Mouse (Mus musculus): ENCODE measurements around the gene Rasl10a. TPM values are rescaled to one million over a fixed set of nuclear protein-coding genes. Genes with fewer than 3 reads are reported as not detected.

Gene Rasl10a
- polyA plus RNA-seq, 1 experiment from 2014 or later: 0.70 TPM

- WGBS: 83% methylated on average over 14 of the region's 14 CpGs
- H3K27me3 ChIP-seq (replicated peaks): peaks cover 43% of the 10 kb centered on the region
These were observed 3.8 kb upstream of the Rasl10a start for GRCm38 (mm10) chr11:5054151-5054550.

DNA sequence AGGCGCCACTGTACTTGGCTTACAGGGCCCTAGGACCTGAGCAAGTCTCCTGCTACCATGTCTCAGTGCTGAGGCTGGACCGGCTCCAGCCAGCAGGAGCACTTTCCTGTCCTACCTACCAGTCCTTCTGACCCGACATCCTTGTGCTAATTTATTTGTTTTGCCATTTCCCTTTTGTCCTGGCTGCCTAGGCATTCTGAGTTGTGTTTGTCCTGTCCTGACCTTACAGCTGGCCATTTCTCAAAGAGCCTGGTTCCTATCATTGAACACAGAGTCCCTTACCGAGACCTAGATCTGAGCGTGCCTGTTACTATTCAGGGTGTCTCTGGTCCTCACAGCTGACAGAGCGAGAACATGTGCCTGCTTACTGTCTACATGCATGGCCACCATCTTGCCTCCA lies 3.1 kb upstream of the Rasl10a start:
- no peak for ATAC-seq (ENCODE audit: insufficient number of reproducible peaks, low FRiP score)
- Histone ChIP-seq H3K9me3 (replicated peaks) (no peaks in the 10 kb centered on the region), H3K4me2 (no peak overlapping the region), H3K9ac (no peak overlapping the region), H3K4me3 (no peak overlapping the region), H3K36me3 (no peaks in the 10 kb centered on the region), H3K27ac (ENCODE audit: poor library complexity, severe bottlenecking) (no peak overlapping the region), H3K27me3 (replicated peaks) (peaks cover 50% of the 10 kb centered on the region), H3K4me1 (replicated peaks) (peaks cover 27% of the 10 kb centered on the region)
- WGBS: 47% methylated on average over 6 of the region's 6 CpGs

More at GRCm38 (mm10) chr11:5054151-5054550, 3.8 kb upstream of the Rasl10a start:
- H3K9me3 ChIP-seq (replicated peaks): no peaks in the 10 kb centered on the region
- no peak overlapping the region for H3K4me2 ChIP-seq
- peaks cover 20% of the 10 kb centered on the region for H3K4me1 ChIP-seq (replicated peaks)
- H3K36me3 ChIP-seq: no peaks in the 10 kb centered on the region
- no peak overlapping the region for H3K27ac ChIP-seq (ENCODE audit: poor library complexity, severe bottlenecking)
- no peak overlapping the region for H3K4me3 ChIP-seq
- no peak for ATAC-seq (ENCODE audit: insufficient number of reproducible peaks, low FRiP score)
- no peak overlapping the region for H3K9ac ChIP-seq

GRCm38 (mm10) chr11:5055945-5056938 lies 1.7 kb upstream of the Rasl10a start:
- Histone ChIP-seq H3K36me3 (0 out of 2 replicates have a peak, but pooled peaks cover 8% of the 10 kb centered on the region), H3K27ac (ENCODE audit: poor library complexity, severe bottlenecking) (no peak overlapping the region), H3K27me3 (replicated peaks) (peaks cover 64% of the 10 kb centered on the region), H3K4me1 (replicated peaks) (peaks cover 33% of the 10 kb centered on the region), H3K4me2 (no peak overlapping the region), H3K9me3 (replicated peaks) (no peaks in the 10 kb centered on the region), H3K4me3 (no peak overlapping the region), H3K9ac (no peak overlapping the region)
- WGBS: 44% methylated on average over 23 of the region's 23 CpGs
- no peak for ATAC-seq (ENCODE audit: insufficient number of reproducible peaks, low FRiP score)

DNA sequence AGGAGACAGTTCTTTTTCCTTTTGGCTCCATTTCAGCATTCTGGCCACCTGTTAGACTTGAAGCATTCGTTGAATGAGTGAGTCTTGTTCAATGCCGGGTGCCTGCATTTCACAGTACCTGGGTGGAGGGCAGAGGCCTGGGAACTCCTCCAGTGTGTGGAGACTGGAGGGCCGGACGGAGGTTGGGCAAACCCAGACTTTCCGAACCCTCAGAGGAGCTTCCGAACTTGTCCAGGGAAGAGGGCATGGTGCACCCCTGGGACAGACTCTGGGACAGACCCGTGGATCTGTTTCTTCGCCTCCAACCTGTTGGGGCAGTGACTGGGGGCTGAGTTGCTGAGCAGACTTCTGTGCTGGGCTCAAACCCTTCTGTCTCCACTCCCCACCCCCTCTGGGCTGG lies 864 bp upstream of the Rasl10a start:
- H3K27ac ChIP-seq (ENCODE audit: poor library complexity, severe bottlenecking): no peak overlapping the region
- WGBS: 62% methylated on average over 8 of the region's 8 CpGs
- H3K27me3 ChIP-seq (replicated peaks): peaks cover 70% of the 10 kb centered on the region
- H3K4me1 ChIP-seq (replicated peaks): peaks cover 41% of the 10 kb centered on the region
- H3K9ac ChIP-seq: no peak overlapping the region
- no peak overlapping the region for H3K4me3 ChIP-seq
- H3K9me3 ChIP-seq (replicated peaks): no peaks in the 10 kb centered on the region
- H3K36me3 ChIP-seq: 0 out of 2 replicates have a peak, but pooled peaks cover 8% of the 10 kb centered on the region
- no peak for ATAC-seq (ENCODE audit: insufficient number of reproducible peaks, low FRiP score)
- H3K4me2 ChIP-seq: no peak overlapping the region

GRCm38 (mm10) chr11:5057541-5057855 lies 430 bp upstream of the Rasl10a start:
- 20% methylated on average over 8 of the region's 8 CpGs for WGBS
- Histone ChIP-seq H3K36me3 (0 out of 2 replicates have a peak, but pooled peaks cover 8% of the 10 kb centered on the region), H3K4me1 (replicated peaks) (peaks cover 45% of the 10 kb centered on the region), H3K9ac (peak overlapping the region; percentile 69), H3K27ac (ENCODE audit: poor library complexity, severe bottlenecking) (no peak overlapping the region), H3K9me3 (replicated peaks) (no peaks in the 10 kb centered on the region), H3K4me2 (peak overlapping the region; percentile 90), H3K4me3 (peak overlapping the region; percentile 54), H3K27me3 (replicated peaks) (peaks cover 74% of the 10 kb centered on the region)
- ATAC-seq (ENCODE audit: insufficient number of reproducible peaks, low FRiP score): no peak

- peaks cover 87% of the 10 kb centered on the region for H3K27me3 ChIP-seq (replicated peaks)
- 37% methylated on average over 9 of the region's 9 CpGs for WGBS
- H3K9ac ChIP-seq: no peak overlapping the region
- H3K4me2 ChIP-seq: peak overlapping the region; percentile 90; the same call in 1 of the 2 replicates
- H3K36me3 ChIP-seq: 0 out of 2 replicates have a peak, but pooled peaks cover 8% of the 10 kb centered on the region
- peaks cover 58% of the 10 kb centered on the region for H3K4me1 ChIP-seq (replicated peaks)
- ATAC-seq (ENCODE audit: insufficient number of reproducible peaks, low FRiP score): no peak
- H3K4me3 ChIP-seq: peak overlapping the region; percentile 54
- H3K27ac ChIP-seq (ENCODE audit: poor library complexity, severe bottlenecking): no peak overlapping the region
- H3K9me3 ChIP-seq (replicated peaks): no peaks in the 10 kb centered on the region
These were observed 855 bp downstream of the Rasl10a start for GRCm38 (mm10) chr11:5058783-5059182.

DNA sequence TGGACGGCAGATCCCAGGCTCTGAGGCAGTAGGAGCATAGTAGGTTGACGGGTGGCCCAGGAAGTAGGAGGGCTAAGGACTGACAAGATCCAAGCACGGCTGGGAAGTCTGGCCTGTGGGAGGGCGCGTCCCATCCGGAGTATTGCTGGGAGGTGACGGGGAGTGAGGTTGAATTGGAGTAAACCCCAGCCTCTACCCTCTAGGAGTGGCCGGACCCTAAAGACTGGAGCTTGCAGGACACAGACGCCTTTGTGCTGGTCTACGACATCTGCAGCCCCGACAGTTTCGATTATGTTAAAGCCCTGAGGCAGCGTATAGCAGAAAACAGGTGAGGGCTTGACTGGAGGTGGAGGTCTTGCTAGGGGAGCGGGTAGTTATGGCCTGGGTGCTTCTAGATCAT lies 1.3 kb downstream of the Rasl10a start:
- H3K27me3 ChIP-seq (replicated peaks): peaks cover 91% of the 10 kb centered on the region
- H3K4me3 ChIP-seq: peak overlapping the region; percentile 8
- 29% methylated on average over 14 of the region's 14 CpGs for WGBS
- 0 out of 2 replicates have a peak, but pooled peaks cover 8% of the 10 kb centered on the region for H3K36me3 ChIP-seq
- no peak overlapping the region for H3K4me2 ChIP-seq
- no peak overlapping the region for H3K9ac ChIP-seq
- no peak overlapping the region for H3K27ac ChIP-seq (ENCODE audit: poor library complexity, severe bottlenecking)
- H3K4me1 ChIP-seq (replicated peaks): peaks cover 63% of the 10 kb centered on the region
- ATAC-seq (ENCODE audit: insufficient number of reproducible peaks, low FRiP score): no peak
- no peaks in the 10 kb centered on the region for H3K9me3 ChIP-seq (replicated peaks)

- Histone ChIP-seq H3K9me3 (replicated peaks) (no peaks in the 10 kb centered on the region), H3K4me3 (peak overlapping the region; percentile 8; the same call in 1 of the 2 replicates), H3K27me3 (replicated peaks) (peaks cover 91% of the 10 kb centered on the region), H3K27ac (ENCODE audit: poor library complexity, severe bottlenecking) (no peak overlapping the region), H3K4me2 (no peak overlapping the region), H3K9ac (no peak overlapping the region), H3K4me1 (replicated peaks) (peaks cover 68% of the 10 kb centered on the region), H3K36me3 (0 out of 2 replicates have a peak, but pooled peaks cover 8% of the 10 kb centered on the region)
- 12% methylated on average over 27 of the region's 27 CpGs for WGBS
- ATAC-seq (ENCODE audit: insufficient number of reproducible peaks, low FRiP score): no peak
These were observed 1.8 kb downstream of the Rasl10a start for GRCm38 (mm10) chr11:5059704-5060156.

GRCm38 (mm10) chr11:5060756-5061412 lies 3.0 kb downstream of the Rasl10a start:
- 55% methylated on average over 28 of the region's 28 CpGs for WGBS
- ATAC-seq (ENCODE audit: insufficient number of reproducible peaks, low FRiP score): no peak
- Histone ChIP-seq H3K4me1 (replicated peaks) (peaks cover 71% of the 10 kb centered on the region), H3K4me3 (peak overlapping the region; percentile 46), H3K9ac (peak overlapping the region; percentile 60; the same call in 1 of the 2 replicates), H3K4me2 (peak overlapping the region; percentile 78), H3K9me3 (replicated peaks) (no peaks in the 10 kb centered on the region), H3K36me3 (0 out of 2 replicates have a peak, but pooled peaks cover 8% of the 10 kb centered on the region), H3K27me3 (replicated peaks) (peaks cover 82% of the 10 kb centered on the region), H3K27ac (ENCODE audit: poor library complexity, severe bottlenecking) (no peak overlapping the region)

GRCm38 (mm10) chr11:5061413-5062139 lies 3.6 kb downstream of the Rasl10a start:
- Histone ChIP-seq H3K9me3 (replicated peaks) (no peaks in the 10 kb centered on the region), H3K36me3 (0 out of 2 replicates have a peak, but pooled peaks cover 8% of the 10 kb centered on the region), H3K27ac (ENCODE audit: poor library complexity, severe bottlenecking) (no peak overlapping the region), H3K4me1 (replicated peaks) (peaks cover 68% of the 10 kb centered on the region), H3K9ac (peak overlapping the region; percentile 60; the same call in 1 of the 2 replicates), H3K4me3 (peak overlapping the region; percentile 46), H3K4me2 (peak overlapping the region; percentile 78), H3K27me3 (replicated peaks) (peaks cover 75% of the 10 kb centered on the region)
- ATAC-seq (ENCODE audit: insufficient number of reproducible peaks, low FRiP score): peak; percentile 64
- WGBS: 3% methylated on average over 62 of the region's 62 CpGs

All from heart, embryonic 12.5 days (tissue).